Mouse (Mus musculus) urinary bladder, postnatal 25 days (tissue): ENCODE results near the gene Sec1.

Experiments
- DNase-seq: peaks from one replicate; pipeline ENCODE4 v3.0.0; 2022; ENCODE audit warnings: low spot score

The Sec1 gene

DNA sequence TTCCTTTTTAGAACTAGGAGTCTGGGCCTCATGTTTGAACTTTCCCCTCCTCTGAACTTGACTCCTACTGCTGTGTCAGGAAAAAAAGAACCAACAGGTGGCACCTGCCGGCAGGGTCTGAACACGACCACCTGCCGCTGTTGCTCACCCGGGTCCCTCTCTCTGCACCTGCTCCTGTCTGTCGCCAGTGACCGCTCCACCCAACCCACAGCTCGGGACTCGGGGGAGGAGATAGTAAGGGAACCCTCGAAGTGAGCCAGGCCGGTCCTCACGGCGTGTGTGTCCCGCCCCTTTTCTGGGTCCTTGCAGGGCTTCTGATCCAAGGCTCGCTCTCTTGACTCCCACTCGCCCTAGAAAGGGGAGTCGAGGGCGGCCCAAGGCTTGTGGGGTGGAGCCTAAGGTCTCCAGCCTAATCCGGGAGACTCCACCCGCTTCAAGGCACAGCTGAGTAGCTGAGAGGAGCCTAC, 54.6 kb downstream of the Sec1 start, which contains the start of gene Mamstr:
Gene Mamstr (plus strand): TSS at position 417 of the 467 bp plus-strand sequence.
- DNase-seq: no peak

DNA sequence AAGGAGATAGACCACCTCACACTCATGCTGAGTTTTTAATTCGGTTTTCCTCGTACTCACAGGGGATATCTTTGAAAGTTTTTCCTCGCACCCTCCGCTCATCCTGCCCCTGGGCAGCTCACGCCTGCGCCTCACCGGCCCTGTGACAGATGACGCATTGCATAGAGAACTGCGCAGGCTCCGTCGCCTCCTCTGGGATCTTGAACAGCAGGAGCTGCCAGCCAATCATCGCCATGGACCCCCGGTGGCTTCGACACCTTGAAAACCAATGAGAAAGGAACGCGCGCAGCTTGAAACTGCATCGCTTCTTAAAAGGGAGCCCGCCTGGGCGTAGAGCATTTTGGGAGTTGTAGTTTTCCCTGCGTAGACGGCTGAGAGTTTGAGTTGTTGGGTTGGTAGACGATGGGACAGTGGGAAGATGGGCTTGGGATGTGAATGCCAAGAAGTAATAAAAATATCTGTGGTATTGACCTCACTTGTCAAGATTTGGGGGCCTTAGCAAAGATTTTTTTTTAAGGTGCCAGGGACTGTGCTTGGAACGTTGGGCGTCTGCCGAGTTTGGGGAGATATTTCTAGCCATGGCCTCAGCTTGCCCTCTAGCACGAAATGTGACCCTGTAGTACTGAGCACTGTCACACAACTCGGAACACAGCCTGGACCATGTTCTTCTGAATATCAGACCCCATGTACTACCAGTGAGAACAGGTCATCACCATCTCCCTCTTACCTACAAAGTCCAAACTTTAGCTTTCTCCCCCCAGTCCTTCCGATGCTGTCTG, 55.4 kb downstream of the Sec1 start:
- peak; percentile 79 for DNase-seq

DNA sequence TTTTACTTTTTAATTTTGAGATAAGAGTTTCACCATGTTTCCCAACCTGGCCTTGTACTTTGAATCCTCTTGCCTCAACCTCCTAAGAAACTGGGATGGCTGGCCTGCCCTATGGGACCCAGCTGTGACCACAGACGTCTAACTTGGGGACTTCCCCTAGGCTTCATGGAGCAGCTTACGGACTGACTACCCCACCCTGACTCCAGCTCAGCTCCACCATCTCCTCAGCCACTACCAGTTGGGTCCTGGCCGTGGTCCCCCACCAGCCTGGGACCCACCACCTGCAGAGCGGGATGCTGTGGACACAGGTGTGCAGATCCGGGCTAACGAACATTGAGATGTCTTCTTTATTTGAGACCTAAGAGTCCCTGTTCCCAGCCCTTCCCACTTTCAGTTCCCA, 56.5 kb downstream of the Sec1 start:
- DNase-seq: no peak

DNA sequence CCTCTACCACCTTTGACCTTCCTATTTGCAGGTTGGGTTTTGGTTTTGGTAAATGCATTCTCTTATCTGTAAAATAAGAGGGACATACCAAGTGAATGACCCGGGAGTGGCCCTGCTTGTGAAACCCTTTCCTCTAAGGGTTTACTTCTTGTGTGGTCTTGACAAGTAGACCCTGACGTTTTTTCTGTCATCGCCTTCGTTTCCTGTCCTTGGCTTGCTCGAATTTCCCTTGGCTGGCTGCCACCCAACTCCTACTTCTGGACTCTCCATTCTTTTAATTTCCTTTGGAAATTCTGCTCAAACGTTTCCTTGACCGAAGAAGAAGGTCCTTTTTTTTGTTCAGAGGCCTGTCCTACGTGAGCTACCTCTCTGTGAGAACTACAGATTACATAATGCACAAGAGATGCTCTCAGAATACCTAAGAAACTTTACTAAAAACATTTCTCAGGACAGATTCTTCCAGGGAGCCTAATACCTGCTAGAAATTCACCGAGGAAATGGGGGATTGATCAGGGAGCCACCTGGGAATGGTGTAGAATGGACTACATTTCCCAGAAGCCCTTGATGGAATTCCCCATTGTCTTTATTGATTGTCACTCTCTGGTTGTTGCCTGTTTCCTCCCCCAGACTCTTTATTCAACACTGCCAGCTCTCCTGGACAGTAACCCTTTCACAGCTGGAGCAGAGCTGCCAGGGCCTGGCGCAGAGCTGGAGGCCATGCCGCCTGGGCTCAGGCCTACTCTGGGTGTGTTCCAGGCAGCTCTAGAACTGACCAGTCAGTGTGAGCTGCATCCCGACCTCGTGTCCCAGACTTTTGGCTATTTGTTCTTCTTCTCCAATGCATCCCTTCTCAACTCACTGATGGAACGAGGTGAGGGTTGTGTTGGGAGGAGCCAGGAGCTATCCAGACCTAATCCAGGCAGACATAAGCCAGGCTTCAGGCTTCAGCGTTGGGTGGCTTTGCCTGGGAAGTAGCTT, 58.2 kb downstream of the Sec1 start:
- no peak for DNase-seq

DNA sequence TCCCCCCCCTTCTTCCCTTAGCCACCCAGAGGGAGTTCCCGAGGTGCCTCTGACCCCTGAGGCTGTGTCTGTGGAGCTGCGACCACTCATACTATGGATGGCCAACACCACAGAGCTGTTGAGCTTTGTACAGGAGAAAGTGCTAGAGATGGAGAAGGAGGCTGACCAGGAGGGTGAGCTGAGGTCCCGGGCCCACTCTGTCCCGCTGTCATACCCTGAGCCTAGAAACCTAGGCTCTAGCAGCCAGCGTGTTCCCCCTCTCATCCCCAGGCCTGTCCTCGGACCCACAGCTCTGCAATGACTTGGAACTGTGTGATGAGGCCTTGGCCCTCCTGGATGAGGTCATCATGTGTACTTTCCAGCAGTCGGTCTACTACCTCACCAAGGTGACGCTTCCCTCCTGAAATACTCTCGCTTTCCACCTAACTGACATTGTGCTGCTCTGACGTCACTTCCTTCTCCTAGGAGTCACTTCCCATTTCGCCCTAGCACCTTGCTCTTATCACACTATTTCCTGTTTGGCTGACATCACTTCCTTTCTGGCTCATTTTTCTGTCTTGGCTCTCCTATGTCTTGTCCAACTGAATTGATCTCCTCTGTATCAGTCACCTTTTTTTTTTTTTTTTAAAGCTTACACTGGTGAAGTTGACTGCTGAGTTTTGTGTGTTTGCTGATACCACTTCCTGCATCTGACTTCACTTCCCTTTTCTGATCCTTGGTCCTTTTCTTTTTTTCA, 59.1 kb downstream of the Sec1 start:
- DNase-seq: no peak

DNA sequence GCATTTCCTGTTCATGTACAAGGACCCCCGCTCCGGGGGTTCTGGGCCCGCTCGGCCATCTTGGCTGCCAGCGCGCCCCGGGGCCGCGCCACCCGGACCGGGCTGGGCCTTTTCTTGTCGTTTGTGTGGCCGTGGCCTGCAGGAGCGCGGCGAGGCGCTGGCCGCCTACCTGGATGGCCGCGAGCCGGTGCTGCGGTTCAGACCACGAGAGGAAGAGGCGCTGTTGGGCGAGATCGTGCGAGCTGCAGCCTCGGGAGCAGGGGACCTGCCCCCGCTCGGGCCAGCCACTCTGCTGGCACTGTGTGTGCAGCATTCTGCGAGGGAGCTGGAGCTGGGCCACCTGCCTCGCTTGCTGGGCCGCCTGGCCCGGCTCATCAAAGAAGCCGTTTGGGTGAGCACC, 61.7 kb downstream of the Sec1 start:
- no peak for DNase-seq

DNA sequence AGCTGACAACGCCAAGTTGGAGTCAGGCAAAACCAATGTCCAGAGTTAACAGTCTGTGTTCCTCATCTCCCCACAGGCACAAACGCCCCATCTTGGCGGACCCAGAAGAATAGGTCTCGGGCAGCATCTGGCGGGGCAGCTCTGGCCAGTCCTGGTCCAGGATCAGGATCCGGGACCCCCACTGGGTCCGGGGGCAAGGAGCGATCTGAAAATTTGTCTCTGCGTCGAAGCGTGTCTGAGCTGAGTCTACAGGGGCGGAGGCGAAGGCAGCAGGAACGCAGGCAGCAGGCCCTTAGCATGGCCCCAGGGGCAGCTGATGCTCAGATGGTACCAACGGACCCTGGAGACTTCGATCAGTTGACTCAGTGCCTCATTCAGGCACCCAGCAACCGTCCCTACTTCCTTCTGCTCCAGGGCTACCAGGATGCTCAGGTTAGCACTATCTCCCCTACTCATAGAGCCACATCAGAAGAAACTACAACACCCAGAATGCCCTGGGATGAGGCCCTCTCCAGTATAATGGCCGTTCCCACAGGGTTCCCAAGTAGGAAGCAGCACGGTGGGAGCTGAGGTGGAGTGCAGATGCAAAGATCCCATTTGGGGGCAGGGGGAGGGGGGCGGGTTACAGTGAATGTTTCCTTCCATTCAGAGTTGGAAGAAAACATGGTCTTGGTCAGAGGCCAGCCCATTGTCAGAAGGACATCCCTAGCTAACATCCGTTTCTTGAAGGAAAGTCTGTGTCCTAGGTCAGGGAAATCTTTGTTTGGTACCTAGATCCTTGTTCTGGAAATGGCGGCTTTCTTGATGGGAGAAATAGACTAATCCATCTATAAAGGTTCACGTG, 63.9 kb downstream of the Sec1 start:
- no peak for DNase-seq

DNA sequence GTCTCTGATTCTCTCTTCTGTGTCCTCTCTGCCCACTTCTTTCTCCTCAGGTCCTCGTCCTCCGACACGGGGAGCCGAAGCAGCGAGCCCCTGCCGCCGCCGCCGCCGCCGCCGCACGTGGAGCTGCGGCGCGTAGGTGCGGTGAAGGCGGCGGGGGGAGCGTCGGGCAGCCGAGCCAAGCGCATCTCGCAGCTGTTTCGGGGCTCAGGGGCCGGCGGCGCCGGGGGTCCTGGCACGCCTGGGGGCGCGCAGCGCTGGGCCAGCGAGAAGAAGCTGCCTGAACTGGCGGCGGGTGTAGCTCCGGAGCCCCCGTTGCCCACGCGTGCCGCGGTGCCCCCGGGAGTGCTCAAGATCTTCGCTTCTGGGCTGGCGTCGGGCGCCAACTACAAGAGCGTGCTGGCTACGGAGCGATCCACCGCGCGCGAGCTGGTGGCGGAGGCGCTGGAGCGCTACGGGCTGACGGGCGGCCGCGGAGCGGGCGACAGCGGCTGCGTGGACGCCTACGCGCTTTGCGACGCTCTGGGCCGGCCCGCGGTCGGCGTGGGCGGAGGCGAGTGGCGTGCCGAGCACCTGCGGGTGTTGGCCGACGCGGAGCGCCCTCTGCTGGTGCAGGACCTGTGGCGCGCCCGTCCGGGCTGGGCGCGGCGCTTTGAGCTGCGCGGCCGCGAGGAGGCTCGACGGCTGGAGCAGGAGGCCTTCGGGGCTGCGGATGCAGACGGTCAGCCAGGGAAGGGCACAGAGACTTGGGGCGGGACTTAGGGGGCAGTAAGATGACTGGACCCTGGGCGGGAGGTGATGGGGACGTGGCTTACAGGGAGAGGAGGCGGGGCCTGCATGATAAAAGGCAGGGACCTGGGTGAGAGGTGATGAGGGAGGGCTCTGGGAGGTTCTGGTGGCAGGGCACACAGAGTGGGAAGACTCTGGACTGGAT, 65.6 kb downstream of the Sec1 start:
- DNase-seq: peak; percentile 93
